In genomic region chr2:174463789-174464523, GRCm38 (mm10) we compare ENCODE assay signal across 1 mouse cellular context.
TF ChIP-seq lines count a peak whose summit lies in the region.

Atp5e (minus strand) TSS chr2:174464105.

TF ChIP-seq in CH12.LX, 34 proteins besides CTCF, POLR2A, EP300 and RAD21 (continued from another document):
- TF ChIP-seq HCFC1 (IDR thresholded peaks at IDR 0.05; ENCODE audit: low read depth, low read length) (peak; percentile 94), BHLHE40 (IDR thresholded peaks at IDR 0.05; ENCODE audit: low read depth, low read length) (no peak; the same call in 1 of the 2 replicates), UBTF (IDR thresholded peaks at IDR 0.05; ENCODE audit: low read depth, low read length) (no peak), CHD2 (IDR thresholded peaks at IDR 0.05; ENCODE audit: low read length) (peak; percentile 93), JUND (conservative IDR thresholded peaks at IDR 0.05; ENCODE audit: low read depth, low read length) (no peak), SMC3 (IDR thresholded peaks at IDR 0.05; ENCODE audit: low read depth, low read length) (no peak), MAX (IDR thresholded peaks at IDR 0.05; ENCODE audit: low read length) (peak; percentile 47; the same call in 1 of the 2 replicates), USF2 (conservative IDR thresholded peaks at IDR 0.05; ENCODE audit: low read depth, low read length) (no peak), NRF1 (IDR thresholded peaks at IDR 0.05; ENCODE audit: low read depth, low read length) (no peak), NELFE (IDR thresholded peaks at IDR 0.05; ENCODE audit: low read depth, low read length) (peak; percentile 60; the same call in 1 of the 2 replicates), CHD1 (IDR thresholded peaks at IDR 0.05; ENCODE audit: low read depth, low read length) (no peak), RCOR1 (conservative IDR thresholded peaks at IDR 0.05; ENCODE audit: low read depth, low read length) (no peak), ETS1 (conservative IDR thresholded peaks at IDR 0.05; ENCODE audit: low read depth, low read length) (no peak), ZKSCAN1 (IDR thresholded peaks at IDR 0.05; ENCODE audit: borderline replicate concordance, low read depth, low read length) (no peak), ZMIZ1 (IDR thresholded peaks at IDR 0.05; ENCODE audit: low read depth, low read length) (peak; percentile 22; the same call in 1 of the 2 replicates), MAZ (IDR thresholded peaks at IDR 0.05; ENCODE audit: low read depth, low read length) (no peak), JUN (IDR thresholded peaks at IDR 0.05; ENCODE audit: insufficient read depth, low read depth, low read length) (no peak), USF1 (IDR thresholded peaks at IDR 0.05; ENCODE audit: low read depth, low read length) (no peak), TCF12 (IDR thresholded peaks at IDR 0.05; ENCODE audit: low read depth, low read length) (peak; percentile 36; the same call in 1 of the 2 replicates), KAT2A (IDR thresholded peaks at IDR 0.05; ENCODE audit: insufficient replicate concordance, low read length) (peak; percentile 87; the same call in 1 of the 2 replicates), GABPA (IDR thresholded peaks at IDR 0.05; ENCODE audit: insufficient replicate concordance, low read depth, low read length) (peak; percentile 41; the same call in 1 of the 2 replicates)
